Mouse (Mus musculus) brown adipose tissue, adult 24 weeks (tissue): Measurements from ENCODE around the gene Them5. TPM values are rescaled to one million over a fixed set of nuclear protein-coding genes. Genes with fewer than 3 reads are reported as not detected.

Experiments used
- H3K27ac ChIP-seq: fragments of 200-500 bp; replicated peaks from 2 replicates; pipeline ENCODE4 v1.5.1; 2012; ENCODE audit warnings: low read depth, mild to moderate bottlenecking, low read length
- H3K4me1 ChIP-seq: fragments of 200-500 bp; 2 replicates; pipeline ENCODE4 v1.6.1; 2012; ENCODE audit warnings: low read length, mixed read lengths; ENCODE audit not compliant: control insufficient read depth, insufficient read depth, insufficient read length
- H3K4me3 ChIP-seq: fragments of 200-500 bp; 2 replicates; pipeline ENCODE4 v1.5.1; 2012; ENCODE audit warnings: low read depth, mild to moderate bottlenecking, low read length, moderate library complexity; ENCODE audit not compliant: insufficient read depth
- polyA plus RNA-seq: library from polyadenylated mRNA; stranded (reverse); fragments of >200 nt; gene quantifications from 2 replicates; pipeline ENCODE4 v1.2.4, GENCODE M21; 2012; ENCODE audit not compliant: missing spikeins, insufficient read depth, insufficient read length

Gene Them5
- polyA plus RNA-seq, 1 experiment: not detected

- Histone ChIP-seq H3K4me1 (no peaks in the 10 kb centered on the region), H3K27ac (no peak overlapping the region), H3K4me3 (peak overlapping the region; percentile 55)
Measured at GRCm38 (mm10) chr3:94363291-94364153, 21.6 kb downstream of the Them5 start.

- H3K4me3 ChIP-seq: peak overlapping the region; percentile 55
- H3K4me1 ChIP-seq: no peaks in the 10 kb centered on the region
- H3K27ac ChIP-seq: no peak overlapping the region
Measured at GRCm38 (mm10) chr3:94364154-94364526, 22.2 kb downstream of the Them5 start.

- Histone ChIP-seq H3K27ac (no peak overlapping the region), H3K4me3 (no peak overlapping the region), H3K4me1 (no peaks in the 10 kb centered on the region)
Measured at GRCm38 (mm10) chr3:94366761-94367160, 24.9 kb downstream of the Them5 start.

- Histone ChIP-seq H3K4me3 (no peak overlapping the region), H3K27ac (no peak overlapping the region), H3K4me1 (no peaks in the 10 kb centered on the region)
Measured at GRCm38 (mm10) chr3:94367511-94367910, 25.6 kb downstream of the Them5 start.

- Histone ChIP-seq H3K4me3 (no peak overlapping the region), H3K4me1 (no peaks in the 10 kb centered on the region), H3K27ac (no peak overlapping the region)
Measured at GRCm38 (mm10) chr3:94368631-94369030, 26.7 kb downstream of the Them5 start.

DNA sequence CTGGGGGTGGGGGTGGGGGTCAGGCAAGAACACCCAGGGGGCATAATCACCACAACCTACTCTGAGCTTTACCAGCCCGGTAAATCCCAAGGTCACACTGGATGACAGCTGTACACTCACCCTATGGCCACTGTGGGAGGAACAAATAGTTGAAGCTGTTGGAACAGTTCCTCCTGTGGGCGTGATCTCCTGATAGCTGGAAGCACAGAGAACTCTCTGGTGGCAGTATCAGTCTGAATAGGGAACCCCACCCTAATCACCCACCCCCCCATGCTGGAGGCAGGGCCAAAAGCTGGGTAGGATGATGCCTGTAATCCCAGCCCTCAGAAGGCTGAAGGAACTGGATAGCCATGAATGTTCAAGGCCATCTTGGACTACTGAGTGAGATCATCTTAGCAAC, 27.8 kb downstream of the Them5 start:
- Histone ChIP-seq H3K4me3 (no peak overlapping the region), H3K27ac (no peak overlapping the region), H3K4me1 (peaks cover 2% of the 10 kb centered on the region; the same call in 1 of the 2 replicates)

- H3K4me1 ChIP-seq: peaks cover 2% of the 10 kb centered on the region; the same call in 1 of the 2 replicates
- H3K27ac ChIP-seq: no peak overlapping the region
- peak overlapping the region; percentile 10; the same call in 1 of the 2 replicates for H3K4me3 ChIP-seq
Measured at GRCm38 (mm10) chr3:94371637-94372036, 29.7 kb downstream of the Them5 start.

GRCm38 (mm10) chr3:94372038-94372437, 30.1 kb downstream of the Them5 start:
- Histone ChIP-seq H3K4me3 (no peak overlapping the region), H3K27ac (no peak overlapping the region), H3K4me1 (peaks cover 2% of the 10 kb centered on the region; the same call in 1 of the 2 replicates)

GRCm38 (mm10) chr3:94372641-94373040, 30.7 kb downstream of the Them5 start, which contains the start of gene Rorc:
Gene Rorc (plus strand): TSS chr3:94372794.
- H3K4me3 ChIP-seq: peak within 1 kb of the TSS; percentile 68
- peaks cover 2% of the 10 kb centered on the region; the same call in 1 of the 2 replicates for H3K4me1 ChIP-seq
- H3K27ac ChIP-seq: peak within 1 kb of the TSS; percentile 39

- peaks cover 2% of the 10 kb centered on the region; the same call in 1 of the 2 replicates for H3K4me1 ChIP-seq
- H3K27ac ChIP-seq: peak overlapping the region; percentile 39
- H3K4me3 ChIP-seq: peak overlapping the region; percentile 68
Measured at GRCm38 (mm10) chr3:94373090-94373489, 31.2 kb downstream of the Them5 start.

- Histone ChIP-seq H3K27ac (no peak overlapping the region), H3K4me3 (peak overlapping the region; percentile 68; the same call in 1 of the 2 replicates), H3K4me1 (peaks cover 2% of the 10 kb centered on the region; the same call in 1 of the 2 replicates)
Measured at GRCm38 (mm10) chr3:94373597-94374011, 31.7 kb downstream of the Them5 start.

GRCm38 (mm10) chr3:94374636-94375035, 32.7 kb downstream of the Them5 start:
- Histone ChIP-seq H3K27ac (no peak overlapping the region), H3K4me3 (no peak overlapping the region), H3K4me1 (peaks cover 2% of the 10 kb centered on the region; the same call in 1 of the 2 replicates)

- Histone ChIP-seq H3K27ac (no peak overlapping the region), H3K4me1 (peaks cover 2% of the 10 kb centered on the region; the same call in 1 of the 2 replicates), H3K4me3 (no peak overlapping the region)
Measured at GRCm38 (mm10) chr3:94375146-94375545, 33.2 kb downstream of the Them5 start.

DNA sequence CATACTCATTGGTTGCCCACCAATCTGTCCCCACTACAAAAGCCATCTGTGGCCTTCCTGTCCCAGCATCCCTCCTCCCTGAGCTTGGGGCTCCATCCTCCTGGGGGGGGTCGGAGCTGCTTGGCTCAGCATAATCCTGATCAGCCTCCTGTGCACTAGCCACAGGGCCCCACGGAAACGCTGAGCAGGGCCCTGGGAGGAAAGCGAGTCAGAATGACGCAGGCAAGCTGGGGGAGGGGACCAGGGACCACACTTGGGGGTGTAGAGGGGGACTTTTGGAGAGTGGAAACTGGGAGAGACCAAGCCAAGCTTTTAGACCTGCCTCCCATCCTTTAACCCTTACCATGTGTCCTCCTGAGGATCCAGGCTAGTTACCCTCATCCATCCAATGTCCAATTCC, 34.0 kb downstream of the Them5 start:
- Histone ChIP-seq H3K4me3 (no peak overlapping the region), H3K27ac (no peak overlapping the region), H3K4me1 (peaks cover 2% of the 10 kb centered on the region; the same call in 1 of the 2 replicates)

GRCm38 (mm10) chr3:94377028-94377923, 35.4 kb downstream of the Them5 start:
- peaks cover 2% of the 10 kb centered on the region; the same call in 1 of the 2 replicates for H3K4me1 ChIP-seq
- H3K27ac ChIP-seq: no peak overlapping the region
- H3K4me3 ChIP-seq: no peak overlapping the region
